Mouse (Mus musculus) thymus, adult 2 months (tissue): Measurements from ENCODE around the gene Epha6.

Source experiments
- CTCF ChIP-seq: fragments of 200-500 bp; IDR thresholded peaks from 2 replicates; pipeline ENCODE4 v1.5.1; 2012; ENCODE audit warnings: mild to moderate bottlenecking, control low read depth, low read length, moderate library complexity, borderline replicate concordance; ENCODE audit not compliant: control insufficient read depth, poor library complexity, insufficient read depth; ENCODE audit errors: extremely low read depth
- POLR2A ChIP-seq: fragments of 200-500 bp; IDR thresholded peaks from 2 replicates; pipeline ENCODE4 v1.6.1; 2012; ENCODE audit warnings: mild to moderate bottlenecking, low read length, control low read depth, moderate library complexity; ENCODE audit not compliant: control insufficient read depth, poor library complexity, insufficient read depth; ENCODE audit errors: extremely low read depth

GRCm38 (mm10) chr16:59682216-59682891 lies 923.0 kb downstream of the Epha6 start:
- TF ChIP-seq CTCF (no peak), POLR2A (no peak)
